Mouse (Mus musculus) lung, adult 10 weeks (tissue): Measurements from ENCODE around the gene Nxpe4. TPM values are rescaled to one million over a fixed set of nuclear protein-coding genes. Genes with fewer than 3 reads are reported as not detected.

Experiments
- polyA plus RNA-seq: library from polyadenylated mRNA; stranded (reverse); fragments of 350-450 nt; fragmentation: Illumina TruSeq; extraction: RNeasy Lipid Tissue Mini Kit (QIAGEN cat#74804); gene quantifications from one replicate; pipeline ENCODE4 v1.2.3, GENCODE M21; 2014; ENCODE audit warnings: low read depth, low replicate concordance; ENCODE audit not compliant: insufficient read depth

The Nxpe4 gene
- 5.3 TPM for polyA plus RNA-seq

GRCm38 (mm10) chr9:48161505-48162192 is at the start of gene Nxpe4:
Gene Nxpe4 (plus strand): TSS chr9:48162023.

GRCm38 (mm10) chr9:48353148-48353698 is 191.4 kb downstream of the Nxpe4 start, which contains the start of gene Nxpe2:
Gene Nxpe2 (minus strand): TSS chr9:48353454.

Other genes starting within 250 kb of the Nxpe4 start
- gene Nxpe2, start 191.4 kb downstream of the Nxpe4 start, polyA plus RNA-seq, result 2.5 TPM